Mouse (Mus musculus): Measurements from ENCODE around the gene Adgrg4. TPM values are rescaled to one million over a fixed set of nuclear protein-coding genes. Genes with fewer than 3 reads are reported as not detected.

Adgrg4 gene
- polyA plus RNA-seq (2015; fragmentation: Nextera tagmentation; extraction: Ambion mirVana), result not detected in 2 replicates

DNA sequence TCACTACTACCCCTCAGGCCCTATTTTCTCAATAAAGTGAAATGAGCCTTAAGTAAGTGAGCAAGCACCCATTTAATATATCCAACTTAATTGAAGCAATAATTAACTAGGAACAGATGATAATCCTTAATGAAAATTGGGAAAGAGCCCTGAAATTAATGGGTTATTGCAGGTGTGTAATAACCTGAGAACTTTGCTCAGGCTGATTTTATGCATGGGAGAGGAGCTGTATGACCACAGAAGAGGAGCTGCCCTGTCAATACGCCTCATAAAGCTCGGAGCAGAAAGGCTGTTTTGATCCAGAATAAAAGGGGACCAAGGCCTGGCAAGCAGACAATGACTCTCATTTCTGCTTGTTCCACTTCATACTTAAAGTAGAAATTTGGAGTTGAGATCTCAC is at the start of gene Adgrg4:
TSS of gene Adgrg4 (plus strand) at position 301 of the 400 bp plus-strand sequence.
- Histone ChIP-seq H3K36me3 (no peaks in the 10 kb centered on the region), H3K4me2 (no peak within 1 kb of the TSS), H3K4me3 (no peak within 1 kb of the TSS), H3K27me3 (replicated peaks) (no peaks in the 10 kb centered on the region), H3K27ac (replicated peaks) (no peak within 1 kb of the TSS), H3K9ac (no peak within 1 kb of the TSS), H3K4me1 (no peaks in the 10 kb centered on the region), H3K9me3 (no peaks in the 10 kb centered on the region)
- WGBS, result 75% methylated on average over 2 of the region's 2 CpGs
- no peak for ATAC-seq (ENCODE audit: extremely low read depth, insufficient number of reproducible peaks, low FRiP score, low TSS enrichment)

DNA sequence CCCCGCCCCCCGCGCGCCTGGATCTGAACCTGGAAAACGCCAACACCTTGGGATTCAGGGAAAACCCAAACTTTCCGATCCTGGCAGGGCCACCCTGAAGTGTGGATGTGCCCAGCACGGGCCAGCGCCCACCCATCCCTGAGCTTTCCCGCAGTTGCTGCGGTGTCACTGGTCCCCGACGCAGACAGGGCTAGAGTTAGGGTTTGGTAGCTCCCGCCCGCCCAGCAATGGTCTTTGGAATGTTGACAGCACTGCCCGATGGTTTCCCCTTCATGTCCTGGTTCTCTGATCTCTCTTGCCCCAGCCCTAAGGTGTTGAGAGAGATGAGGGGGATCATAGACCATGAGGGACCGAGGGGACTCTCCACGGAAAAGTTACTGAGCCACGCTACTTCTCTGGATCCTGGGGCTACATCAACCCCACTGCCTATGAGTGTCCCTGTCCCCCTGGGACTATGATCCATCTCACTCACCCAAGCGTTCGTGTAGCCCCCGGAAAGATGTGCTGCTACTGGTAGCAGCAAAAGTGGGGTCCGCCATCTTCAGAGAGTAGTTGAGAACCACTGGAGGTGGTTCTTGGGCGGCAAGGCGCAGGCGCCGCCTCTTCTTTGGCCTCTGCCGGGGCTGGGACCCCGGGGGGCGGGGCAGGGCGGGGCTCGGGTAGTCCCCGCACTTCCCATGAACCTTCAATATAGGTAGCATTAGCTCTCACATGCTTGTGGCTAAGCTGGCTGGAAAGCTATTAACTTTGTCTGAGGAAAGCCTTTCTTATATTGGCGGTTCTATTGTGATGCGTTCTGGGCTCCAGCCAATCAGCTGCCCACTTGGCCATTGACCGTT is 48.0 kb upstream of the Adgrg4 start, which contains the start of gene Map7d3:
TSS of gene Map7d3 (minus strand) at position 562 of the 839 bp plus-strand sequence.
- 8% methylated on average over 35 of the region's 35 CpGs for WGBS
- no peaks in the 10 kb centered on the region for H3K9me3 ChIP-seq
- no peaks in the 10 kb centered on the region for H3K27me3 ChIP-seq (replicated peaks)
- H3K4me1 ChIP-seq, result no peaks in the 10 kb centered on the region
- no peak for ATAC-seq (ENCODE audit: extremely low read depth, insufficient number of reproducible peaks, low FRiP score, low TSS enrichment)
- H3K27ac ChIP-seq (replicated peaks), result no peak within 1 kb of the TSS
- H3K36me3 ChIP-seq, result peaks cover 6% of the 10 kb centered on the region
- peak within 1 kb of the TSS; percentile 75 for H3K9ac ChIP-seq
- peak within 1 kb of the TSS; percentile 72 for H3K4me2 ChIP-seq
- peak within 1 kb of the TSS; percentile 61 for H3K4me3 ChIP-seq

DNA sequence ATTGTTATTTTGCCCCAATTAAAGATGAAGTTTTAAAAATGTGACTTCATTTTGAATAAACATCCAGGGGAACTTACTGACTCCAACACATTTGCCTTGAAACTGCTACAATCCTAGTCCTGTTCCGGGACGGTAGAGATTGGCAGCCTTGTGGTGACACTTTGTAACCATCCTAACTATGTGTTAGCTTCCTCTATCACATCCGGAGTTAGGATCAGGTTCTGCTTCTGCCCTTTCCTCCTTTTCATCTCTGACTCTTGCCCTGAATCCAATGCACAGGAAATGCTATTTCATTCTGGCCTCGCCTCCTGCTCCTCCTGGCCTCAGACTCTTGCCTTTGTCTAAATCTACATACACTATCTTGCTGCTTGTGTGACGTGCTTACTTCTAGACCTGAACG is 42.5 kb upstream of the Adgrg4 start:
- H3K9ac ChIP-seq, result no peak overlapping the region
- no peaks in the 10 kb centered on the region for H3K36me3 ChIP-seq
- 52% methylated on average over 6 of the region's 6 CpGs for WGBS
- no peaks in the 10 kb centered on the region for H3K9me3 ChIP-seq
- no peak for ATAC-seq (ENCODE audit: extremely low read depth, insufficient number of reproducible peaks, low FRiP score, low TSS enrichment)
- H3K27me3 ChIP-seq (replicated peaks), result no peaks in the 10 kb centered on the region
- no peak overlapping the region for H3K4me2 ChIP-seq
- no peaks in the 10 kb centered on the region for H3K4me1 ChIP-seq
- no peak overlapping the region for H3K27ac ChIP-seq (replicated peaks)
- no peak overlapping the region for H3K4me3 ChIP-seq

DNA sequence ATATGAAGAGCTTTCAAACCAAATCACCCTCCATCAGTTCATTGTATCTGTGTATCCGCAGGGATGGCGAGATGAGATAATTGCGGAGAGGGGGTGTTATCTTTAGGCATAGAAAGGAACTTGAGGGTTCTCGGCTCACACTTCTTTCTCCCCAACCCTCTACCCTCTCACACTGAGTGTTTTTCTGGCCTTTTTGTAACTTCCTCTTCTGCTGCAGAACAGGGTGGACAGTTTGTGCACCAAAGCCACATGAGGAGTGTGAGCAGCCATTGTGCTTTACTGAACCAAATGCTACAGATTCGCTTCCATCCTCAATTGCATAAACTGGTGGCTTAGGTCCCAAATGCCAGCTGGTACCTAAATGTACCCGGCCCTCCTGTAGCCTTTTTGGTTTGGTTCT is 34.1 kb upstream of the Adgrg4 start:
- Histone ChIP-seq H3K27ac (replicated peaks) (no peak overlapping the region), H3K36me3 (no peaks in the 10 kb centered on the region), H3K4me3 (no peak overlapping the region), H3K27me3 (replicated peaks) (no peaks in the 10 kb centered on the region), H3K4me1 (no peaks in the 10 kb centered on the region), H3K4me2 (no peak overlapping the region), H3K9me3 (no peaks in the 10 kb centered on the region), H3K9ac (no peak overlapping the region)
- no peak for ATAC-seq (ENCODE audit: extremely low read depth, insufficient number of reproducible peaks, low FRiP score, low TSS enrichment)
- WGBS, result 64% methylated on average over 6 of the region's 6 CpGs

DNA sequence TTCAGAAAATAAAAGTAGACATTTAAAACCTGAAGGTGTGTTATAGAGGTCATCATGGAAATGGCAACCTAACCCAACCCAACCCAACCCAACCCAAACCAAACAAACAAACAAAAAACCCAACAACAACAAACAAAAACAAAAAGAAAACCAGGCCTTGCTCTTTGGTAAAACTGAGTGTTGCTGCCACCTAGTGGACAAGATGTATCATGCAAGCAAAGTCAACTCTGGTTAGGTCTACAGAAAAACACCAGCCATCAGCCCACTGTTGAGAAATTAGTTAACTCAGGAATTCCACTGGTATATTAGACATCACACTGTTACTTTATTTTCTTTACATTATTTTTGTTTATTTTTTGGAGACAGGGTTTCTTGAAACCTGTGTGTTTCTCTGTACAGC is 30.6 kb upstream of the Adgrg4 start:
- Histone ChIP-seq H3K9me3 (no peaks in the 10 kb centered on the region), H3K27me3 (replicated peaks) (no peaks in the 10 kb centered on the region), H3K4me1 (no peaks in the 10 kb centered on the region), H3K4me2 (no peak overlapping the region), H3K9ac (no peak overlapping the region), H3K36me3 (no peaks in the 10 kb centered on the region), H3K4me3 (no peak overlapping the region), H3K27ac (replicated peaks) (no peak overlapping the region)
- no peak for ATAC-seq (ENCODE audit: extremely low read depth, insufficient number of reproducible peaks, low FRiP score, low TSS enrichment)

DNA sequence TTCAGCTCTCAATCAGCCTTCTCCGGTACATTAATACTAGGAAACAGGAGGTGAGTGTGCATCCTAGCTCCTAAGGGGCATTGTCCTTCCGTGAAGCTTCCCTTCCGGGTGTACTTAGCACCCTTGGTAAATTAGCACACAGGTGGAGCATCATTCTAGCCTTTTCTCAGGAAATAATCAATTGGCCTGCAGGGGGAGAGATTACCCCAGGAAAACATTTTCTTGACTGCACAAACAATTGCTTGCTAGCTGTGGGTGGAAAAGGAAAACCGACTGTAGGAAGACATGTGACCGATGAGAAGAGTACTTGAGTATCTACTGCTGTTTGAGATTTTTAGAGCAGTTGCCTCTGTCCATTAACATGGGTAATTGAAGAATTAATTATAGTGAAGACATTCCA is 28.7 kb upstream of the Adgrg4 start:
- no peaks in the 10 kb centered on the region for H3K4me1 ChIP-seq
- ATAC-seq (ENCODE audit: extremely low read depth, insufficient number of reproducible peaks, low FRiP score, low TSS enrichment), result no peak
- H3K27me3 ChIP-seq (replicated peaks), result no peaks in the 10 kb centered on the region
- H3K9me3 ChIP-seq, result no peaks in the 10 kb centered on the region
- no peak overlapping the region for H3K4me3 ChIP-seq
- WGBS, result 54% methylated on average over 5 of the region's 5 CpGs
- H3K9ac ChIP-seq, result no peak overlapping the region
- no peak overlapping the region for H3K4me2 ChIP-seq
- H3K36me3 ChIP-seq, result no peaks in the 10 kb centered on the region
- no peak overlapping the region for H3K27ac ChIP-seq (replicated peaks)

DNA sequence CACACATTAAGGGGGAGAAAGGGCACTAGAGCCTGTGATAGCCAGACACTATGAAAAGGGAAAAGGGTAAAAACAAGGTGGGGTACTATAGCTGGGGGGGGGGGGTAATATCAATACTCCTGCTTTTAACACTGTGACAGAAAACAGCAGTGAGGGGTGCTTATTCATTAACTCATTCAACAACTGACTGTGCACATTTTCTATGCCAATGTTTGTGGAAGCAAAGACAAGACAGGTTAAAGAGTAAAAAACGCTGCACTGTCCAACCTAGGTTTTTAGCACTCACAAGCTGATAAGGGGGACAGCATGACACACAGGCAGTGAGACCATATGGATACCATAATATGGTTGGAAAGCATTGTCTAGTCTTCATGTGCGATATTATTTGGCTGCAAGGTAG is 142.9 kb downstream of the Adgrg4 start:
- no peak for ATAC-seq (ENCODE audit: extremely low read depth, insufficient number of reproducible peaks, low FRiP score, low TSS enrichment)
- no peak overlapping the region for H3K4me2 ChIP-seq
- no peaks in the 10 kb centered on the region for H3K36me3 ChIP-seq
- H3K9ac ChIP-seq, result no peak overlapping the region
- H3K27ac ChIP-seq (replicated peaks), result no peak overlapping the region
- no peak overlapping the region for H3K4me3 ChIP-seq
- 67% methylated on average over 2 of the region's 2 CpGs for whole genome bisulfite sequencing
- H3K4me1 ChIP-seq, result no peaks in the 10 kb centered on the region
- no peaks in the 10 kb centered on the region for H3K9me3 ChIP-seq
- H3K27me3 ChIP-seq (replicated peaks), result no peaks in the 10 kb centered on the region

DNA sequence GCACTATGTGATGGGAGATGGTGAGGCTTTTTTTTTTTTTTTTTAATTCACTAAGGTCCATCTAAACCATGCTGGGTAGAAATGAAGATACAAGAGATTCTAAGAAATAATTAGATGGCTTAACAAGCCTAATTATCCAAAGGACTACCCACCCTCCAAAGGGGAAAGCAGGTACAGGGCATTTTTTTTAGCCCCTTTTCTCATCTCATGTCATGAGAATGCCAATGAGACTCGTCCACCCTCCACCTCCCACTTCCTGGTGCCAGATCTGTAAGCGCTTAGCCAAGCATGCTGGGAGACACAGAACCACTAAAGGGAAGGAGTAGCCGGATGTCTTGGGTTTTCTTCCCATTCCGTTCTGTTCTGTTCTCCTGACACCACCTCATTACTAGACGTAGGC is 172.8 kb downstream of the Adgrg4 start, which contains the start of gene Brs3:
TSS of gene Brs3 (plus strand) at position 301 of the 400 bp plus-strand sequence.
- H3K27me3 ChIP-seq (replicated peaks), result no peaks in the 10 kb centered on the region
- H3K36me3 ChIP-seq, result no peaks in the 10 kb centered on the region
- ATAC-seq (ENCODE audit: extremely low read depth, insufficient number of reproducible peaks, low FRiP score, low TSS enrichment), result no peak
- H3K9me3 ChIP-seq, result no peaks in the 10 kb centered on the region
- H3K4me1 ChIP-seq, result no peaks in the 10 kb centered on the region
- H3K27ac ChIP-seq (replicated peaks), result no peak within 1 kb of the TSS
- WGBS, result 77% methylated on average over 5 of the region's 5 CpGs
- no peak within 1 kb of the TSS for H3K4me3 ChIP-seq
- H3K9ac ChIP-seq, result no peak within 1 kb of the TSS
- H3K4me2 ChIP-seq, result no peak within 1 kb of the TSS

DNA sequence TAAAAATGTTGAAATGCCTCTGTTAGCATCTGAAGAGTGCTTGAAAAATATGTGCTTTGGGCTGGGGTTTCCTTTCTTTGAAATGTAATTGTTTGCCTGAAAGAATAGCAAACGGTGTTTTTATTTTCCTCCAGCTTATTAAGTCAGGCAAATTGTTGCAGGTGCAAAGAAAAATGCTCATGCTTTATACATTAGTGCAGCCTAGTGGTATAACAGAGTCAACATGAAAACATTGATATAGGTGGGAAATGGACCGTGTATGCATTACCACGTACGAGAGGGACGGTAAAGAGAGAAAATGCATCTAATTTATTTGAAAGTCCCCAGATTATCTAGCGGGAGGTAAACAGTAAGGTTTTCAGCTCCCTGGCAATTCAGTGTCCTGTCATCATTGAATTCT is 173.9 kb downstream of the Adgrg4 start:
- H3K27ac ChIP-seq (replicated peaks), result no peak overlapping the region
- H3K4me3 ChIP-seq, result no peak overlapping the region
- no peak overlapping the region for H3K4me2 ChIP-seq
- H3K27me3 ChIP-seq (replicated peaks), result no peaks in the 10 kb centered on the region
- no peaks in the 10 kb centered on the region for H3K9me3 ChIP-seq
- H3K9ac ChIP-seq, result no peak overlapping the region
- no peaks in the 10 kb centered on the region for H3K36me3 ChIP-seq
- WGBS, result 72% methylated on average over 6 of the region's 6 CpGs
- H3K4me1 ChIP-seq, result no peaks in the 10 kb centered on the region
- no peak for ATAC-seq (ENCODE audit: extremely low read depth, insufficient number of reproducible peaks, low FRiP score, low TSS enrichment)

Other genes with a start within 250 kb of the Adgrg4 start
- gene Fhl1, start 138.4 kb upstream of the Adgrg4 start, polyA plus RNA-seq (2015; fragmentation: Nextera tagmentation; extraction: Ambion mirVana), result 156 and 174 TPM in 2 replicates
- gene Map7d3, start 47.8 kb upstream of the Adgrg4 start, polyA plus RNA-seq (2015; fragmentation: Nextera tagmentation; extraction: Ambion mirVana), result 1.6 TPM in 2 replicates
- not detected in 2 replicates for gene Brs3, start 172.9 kb downstream of the Adgrg4 start, polyA plus RNA-seq (2015; fragmentation: Nextera tagmentation; extraction: Ambion mirVana)
- gene Htatsf1, start 183.4 kb downstream of the Adgrg4 start, polyA plus RNA-seq (2015; fragmentation: Nextera tagmentation; extraction: Ambion mirVana), result 57.4 and 61.8 TPM in 2 replicates
- gene Vgll1, start 217.9 kb downstream of the Adgrg4 start, polyA plus RNA-seq (2015; fragmentation: Nextera tagmentation; extraction: Ambion mirVana), result not detected in 2 replicates

All from heart, embryonic 13.5 days (tissue).